Mouse (Mus musculus) retina, embryonic 14.5 days (tissue): ENCODE data around the gene Itpr3.

ENCODE experiments used
- DNase-seq: peaks from one replicate; pipeline ENCODE4 v3.0.0-alpha.2; 2015; ENCODE audit warnings: low spot score

The Itpr3 gene

DNA sequence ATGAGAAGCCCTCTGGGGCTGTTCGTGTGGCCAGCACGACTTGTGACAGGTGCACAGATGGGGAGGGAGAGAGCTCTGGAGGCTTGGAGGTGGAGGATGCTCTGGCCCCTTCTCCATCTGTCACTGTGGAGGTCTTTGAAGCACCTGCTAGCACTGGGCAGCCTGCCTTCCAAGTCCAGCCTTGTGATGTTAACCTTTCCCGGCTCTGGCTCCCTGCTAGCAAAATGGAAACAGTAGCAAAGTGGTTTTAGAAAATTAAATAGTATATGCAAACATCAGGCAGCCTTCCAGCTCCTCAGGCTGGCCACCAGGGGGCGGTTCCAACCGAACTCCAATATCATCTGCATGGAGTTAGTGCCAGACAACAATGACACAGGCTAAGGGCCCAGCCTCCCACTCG lies 14.5 kb downstream of the Itpr3 start:
- peak; percentile 66 for DNase-seq

DNA sequence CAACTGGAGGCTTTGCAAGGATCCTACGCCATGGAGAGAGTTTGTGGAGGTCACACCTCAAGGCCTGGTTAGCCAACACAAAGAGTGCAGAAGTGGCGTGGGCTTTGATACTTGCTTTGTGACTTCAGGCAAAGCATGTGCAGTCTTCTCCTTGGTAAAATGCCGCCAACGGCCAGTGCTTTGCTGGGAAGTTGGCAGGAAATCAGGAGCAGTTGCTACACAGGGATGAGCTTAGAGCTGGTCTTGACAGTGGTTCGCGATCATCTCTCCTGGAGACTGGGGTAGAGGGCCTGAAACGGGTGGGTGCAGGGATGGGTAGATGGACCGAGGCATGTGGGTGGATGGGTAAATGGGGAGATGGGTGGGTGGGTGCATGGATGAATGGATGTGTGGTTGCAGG lies 15.3 kb downstream of the Itpr3 start:
- no peak for DNase-seq

DNA sequence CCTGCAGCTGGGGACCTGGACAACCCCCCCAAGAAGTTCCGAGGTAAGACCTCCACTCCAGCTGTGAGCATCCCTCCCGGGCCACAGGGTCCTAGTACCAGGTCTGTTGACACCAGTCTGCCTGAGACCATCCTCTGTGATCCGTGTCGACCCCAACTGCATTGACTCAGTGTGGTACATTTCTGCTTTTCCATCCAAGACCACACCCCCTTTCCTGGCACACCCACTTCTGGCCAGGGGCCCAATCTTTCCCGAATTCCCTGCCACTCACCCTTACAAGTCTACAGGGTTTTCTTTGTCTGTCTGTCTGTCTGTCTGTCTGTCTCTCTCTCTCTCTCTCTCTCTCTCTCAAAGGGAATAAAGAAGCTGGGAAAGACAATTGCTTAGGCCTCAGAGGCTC lies 16.0 kb downstream of the Itpr3 start:
- no peak for DNase-seq

DNA sequence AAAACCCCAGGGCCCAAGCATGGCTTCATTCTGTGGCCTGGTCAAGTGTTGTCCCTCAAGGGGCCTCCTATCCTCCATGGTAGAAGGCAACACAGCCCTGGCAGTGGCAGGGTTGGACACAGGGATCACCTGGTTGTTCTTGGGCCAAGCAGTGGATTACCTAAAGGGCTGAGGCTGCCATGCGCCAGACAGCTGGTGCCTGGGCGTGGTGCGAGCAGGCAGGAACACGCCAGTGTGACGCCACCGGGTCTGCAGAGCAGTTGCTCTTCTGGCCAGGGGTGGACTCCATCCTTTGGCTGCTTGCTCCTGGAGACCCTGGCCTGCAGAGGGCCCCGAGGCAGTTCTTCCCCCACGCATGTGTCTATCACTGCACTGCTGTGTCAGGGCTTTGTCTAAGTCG lies 16.7 kb downstream of the Itpr3 start:
- DNase-seq: no peak

DNA sequence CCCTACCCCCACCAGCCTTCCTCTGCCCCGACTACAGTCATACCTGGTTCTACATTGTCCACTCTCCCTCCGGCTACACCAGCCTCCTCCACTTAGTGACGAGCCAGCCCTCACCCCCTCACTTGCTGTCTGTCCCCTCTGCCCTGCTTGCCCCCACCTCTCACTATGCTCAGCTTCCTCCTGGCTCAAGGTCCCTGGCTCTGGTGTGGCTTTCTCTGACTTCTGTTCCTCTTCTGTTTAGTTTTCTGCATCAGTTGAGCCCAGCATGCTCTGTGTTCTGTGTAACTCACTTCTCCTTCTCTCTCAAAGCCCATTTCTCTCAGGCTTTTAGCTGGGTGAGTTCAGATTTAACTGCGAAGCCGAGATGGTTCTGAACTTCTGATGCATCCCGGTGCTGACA lies 17.1 kb downstream of the Itpr3 start:
- no peak for DNase-seq

DNA sequence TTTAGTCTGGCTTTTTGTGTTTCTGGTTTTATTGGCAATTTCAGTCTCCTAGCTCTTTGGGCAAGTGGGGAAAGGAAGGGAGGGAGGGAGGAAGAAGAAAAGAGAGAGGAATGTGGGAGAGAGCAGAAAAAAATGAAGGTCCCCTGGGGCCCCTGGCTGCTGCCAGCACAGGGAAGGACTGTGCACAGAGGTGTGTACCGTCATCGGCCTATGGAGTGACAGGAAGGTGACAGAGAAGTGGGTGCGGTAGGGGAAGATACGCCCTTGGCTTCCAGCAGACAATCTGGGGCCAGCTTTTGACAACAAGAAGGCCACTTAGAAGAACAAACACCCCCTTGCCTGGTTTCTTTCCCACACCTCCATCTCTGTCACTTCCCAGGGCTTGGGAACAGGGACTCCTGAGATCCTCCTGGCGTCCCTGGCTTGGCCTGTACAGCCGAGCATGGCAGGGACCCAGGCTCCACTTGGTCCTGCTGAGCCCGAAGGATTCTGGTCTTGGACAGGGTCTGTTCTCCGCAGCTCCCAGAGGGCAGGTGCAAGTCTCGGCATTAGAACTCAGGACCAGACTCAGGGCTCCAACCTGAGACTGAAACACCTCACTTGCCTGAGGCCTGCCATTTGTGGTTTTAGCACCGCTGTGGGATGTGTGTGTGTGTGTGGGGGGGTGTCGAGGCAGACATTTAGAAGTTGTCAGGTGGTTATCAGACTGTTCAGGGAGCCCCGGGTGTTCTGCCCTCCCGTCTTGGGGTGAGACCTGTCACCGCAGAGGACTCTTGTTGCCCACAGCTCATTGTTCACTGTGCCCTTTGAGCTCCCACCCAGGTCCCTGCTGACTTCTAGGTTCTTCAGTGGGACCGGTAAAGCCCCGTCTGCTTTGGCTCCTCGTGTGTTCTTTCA lies 18.0 kb downstream of the Itpr3 start:
- DNase-seq: no peak

DNA sequence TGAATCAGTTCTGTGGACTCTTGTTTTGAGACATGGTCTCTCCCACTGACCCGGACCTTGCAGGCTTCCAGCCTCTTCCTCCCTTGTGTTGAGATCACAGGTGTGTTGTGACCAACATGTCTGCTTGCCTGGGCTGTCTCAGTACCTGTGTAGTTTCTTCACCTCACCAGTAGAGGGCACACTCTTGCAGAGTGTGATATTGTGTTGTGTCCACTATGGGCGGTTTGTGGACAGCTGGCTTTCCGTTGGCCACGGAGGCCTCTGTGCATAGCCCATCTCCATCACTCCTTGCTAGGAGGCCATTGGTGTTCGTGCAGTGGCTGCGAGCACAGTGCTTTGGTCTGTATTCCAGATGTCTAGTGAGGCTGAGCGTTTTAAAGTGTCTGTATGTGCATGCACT lies 20.0 kb downstream of the Itpr3 start:
- no peak for DNase-seq

DNA sequence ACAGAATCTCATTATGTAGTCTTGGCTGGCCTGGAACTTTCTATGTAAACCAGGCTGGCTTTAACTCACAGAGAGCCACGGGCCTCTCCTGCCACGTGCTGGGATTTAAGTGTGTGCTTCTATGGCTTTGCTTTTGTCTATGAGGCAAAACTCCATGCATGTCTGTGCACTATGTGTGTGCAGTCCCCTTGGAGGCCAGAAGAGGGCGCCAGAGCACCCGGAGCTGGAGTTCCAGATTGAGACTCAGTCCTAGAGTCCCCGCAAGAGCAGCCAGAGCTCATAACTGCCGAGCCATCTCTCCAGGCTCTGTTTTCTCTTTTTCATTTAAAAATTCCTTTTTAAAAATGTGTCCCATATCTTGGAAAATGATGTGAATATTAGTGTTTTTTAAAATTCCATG lies 20.8 kb downstream of the Itpr3 start:
- DNase-seq: no peak

DNA sequence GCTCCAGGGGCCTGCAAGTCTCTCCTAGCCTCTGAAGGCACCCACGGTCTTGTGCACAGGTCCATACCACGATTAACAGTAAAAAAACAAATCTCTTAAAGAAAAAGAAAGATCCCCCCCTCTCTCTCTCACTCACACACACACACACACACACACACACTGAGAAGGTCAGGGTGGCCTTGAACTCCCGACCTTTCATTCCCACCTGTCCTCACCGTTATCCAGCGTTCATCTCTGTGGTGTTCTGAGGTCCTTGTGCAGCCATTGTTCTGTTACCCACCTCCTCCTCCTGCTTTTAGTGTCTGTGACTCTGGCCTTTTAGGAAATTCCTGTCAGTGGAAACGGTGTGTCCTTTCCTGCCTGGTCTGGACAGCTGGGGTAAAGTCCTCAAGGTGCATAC lies 21.4 kb downstream of the Itpr3 start:
- DNase-seq: no peak

DNA sequence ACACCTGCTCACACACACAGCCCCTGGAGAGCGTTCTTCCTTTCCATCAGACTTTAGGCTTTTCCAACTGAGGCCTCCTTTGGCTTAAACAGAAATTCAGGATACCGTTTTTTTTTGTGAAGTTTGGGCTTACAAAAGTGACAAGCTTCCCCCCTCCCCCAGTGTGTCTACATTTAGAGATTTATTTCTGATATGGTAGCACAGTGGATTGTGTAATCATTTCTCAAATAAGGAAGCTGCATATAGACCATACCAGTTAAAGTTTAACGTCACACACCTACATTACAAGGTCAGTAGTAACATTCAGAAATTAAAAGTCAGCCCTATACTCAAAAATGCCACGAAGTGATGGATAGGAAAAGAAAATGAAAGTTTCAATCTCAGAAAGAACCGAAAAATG lies 24.8 kb downstream of the Itpr3 start:
- no peak for DNase-seq

DNA sequence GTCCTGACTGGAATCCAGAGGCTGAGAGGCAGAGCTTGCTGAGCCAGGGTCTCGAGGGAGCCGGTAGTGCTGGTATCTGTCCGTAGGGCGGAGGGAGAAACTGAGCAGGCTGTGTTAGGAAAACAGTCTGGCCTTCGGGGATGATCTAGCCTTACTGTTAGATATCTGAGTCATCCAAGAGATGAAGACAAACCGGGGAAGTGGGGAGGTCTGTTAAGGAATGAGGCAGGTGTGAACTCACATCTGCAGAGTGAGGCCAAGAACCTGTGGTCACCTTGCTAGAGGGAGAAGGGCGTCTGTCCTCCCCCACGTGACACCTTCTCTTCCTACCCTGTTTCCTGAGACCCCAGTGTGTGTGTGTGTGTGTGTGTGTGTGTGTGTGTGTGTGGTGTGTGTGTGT lies 25.7 kb downstream of the Itpr3 start:
- no peak for DNase-seq

DNA sequence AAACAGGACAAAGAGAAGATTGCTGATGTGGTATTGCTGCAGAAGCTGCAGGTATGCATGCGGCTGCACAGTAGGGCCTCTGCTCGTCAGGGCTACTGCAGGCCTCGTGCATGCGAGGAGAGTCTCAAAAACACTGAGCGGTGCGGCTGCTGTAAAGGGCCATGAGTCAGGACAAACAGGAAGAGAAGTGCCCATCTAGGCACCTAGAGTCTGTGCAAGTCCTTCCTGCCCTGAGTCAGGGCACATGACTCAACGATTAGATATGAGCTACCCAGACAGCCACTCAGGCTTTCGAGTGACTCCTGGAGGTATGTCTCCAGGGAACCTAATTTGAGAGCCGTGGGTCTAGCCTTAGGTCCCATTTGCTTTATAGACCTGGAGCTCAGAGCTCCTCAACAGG lies 26.5 kb downstream of the Itpr3 start:
- no peak for DNase-seq

DNA sequence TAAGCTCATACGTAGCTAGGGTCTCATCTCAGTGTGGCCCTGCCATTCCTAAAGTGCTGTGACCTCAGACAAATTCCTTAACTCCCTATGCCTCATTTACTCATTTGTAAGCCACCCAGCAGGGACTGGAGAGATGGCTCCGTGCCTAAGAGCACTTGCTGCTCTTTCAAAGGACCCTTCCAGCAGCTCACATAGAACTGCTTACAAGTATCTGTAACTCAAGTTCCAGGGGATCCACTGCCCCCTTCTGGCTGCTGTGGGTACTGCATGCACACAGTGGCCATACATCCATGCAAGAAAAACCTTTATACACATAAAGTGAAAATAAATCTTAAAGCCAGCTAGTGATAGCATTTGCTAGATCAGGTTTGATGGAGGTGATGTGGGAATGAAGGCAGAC lies 28.6 kb downstream of the Itpr3 start:
- peak; percentile 70 for DNase-seq

DNA sequence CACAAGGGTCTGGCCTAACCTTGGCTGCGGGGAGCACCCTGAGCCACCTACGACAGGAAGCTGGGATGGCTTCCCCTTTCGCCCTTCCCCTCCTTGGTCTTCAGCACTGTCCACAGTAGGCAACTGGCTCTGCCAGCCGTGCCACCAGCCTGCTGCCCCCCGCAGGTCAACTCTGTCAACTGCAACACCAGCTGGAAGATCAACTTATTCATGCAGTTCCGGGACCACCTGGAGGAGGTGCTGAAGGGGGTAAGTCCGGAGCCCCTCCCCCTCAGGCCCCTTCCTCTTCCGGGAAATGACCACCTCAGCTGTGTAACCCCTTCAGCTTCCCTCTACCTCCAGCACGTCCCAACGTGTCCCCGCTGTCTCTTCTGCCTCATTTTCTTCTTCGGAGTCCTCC lies 30.3 kb downstream of the Itpr3 start:
- peak; percentile 75 for DNase-seq

DNA sequence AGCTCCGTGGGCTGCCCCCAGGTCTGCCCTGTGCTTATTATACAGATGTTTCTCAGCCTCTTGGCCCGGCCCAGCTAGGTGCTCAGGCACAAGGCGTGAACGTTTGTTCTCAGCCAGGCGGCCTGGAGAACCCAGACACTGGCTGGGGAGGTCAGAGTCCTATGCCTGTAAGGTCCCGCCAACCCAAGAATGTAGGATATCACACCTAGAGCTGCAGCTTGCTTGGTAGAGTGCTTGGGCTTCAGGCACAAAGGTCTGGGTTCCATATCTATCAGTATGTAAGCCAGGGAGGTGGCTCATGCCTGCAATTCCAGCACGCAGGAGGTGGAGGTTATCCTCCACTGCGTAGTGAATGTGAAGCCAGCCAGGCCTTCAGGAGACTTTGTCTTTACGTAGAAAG lies 33.0 kb downstream of the Itpr3 start:
- DNase-seq: no peak

DNA sequence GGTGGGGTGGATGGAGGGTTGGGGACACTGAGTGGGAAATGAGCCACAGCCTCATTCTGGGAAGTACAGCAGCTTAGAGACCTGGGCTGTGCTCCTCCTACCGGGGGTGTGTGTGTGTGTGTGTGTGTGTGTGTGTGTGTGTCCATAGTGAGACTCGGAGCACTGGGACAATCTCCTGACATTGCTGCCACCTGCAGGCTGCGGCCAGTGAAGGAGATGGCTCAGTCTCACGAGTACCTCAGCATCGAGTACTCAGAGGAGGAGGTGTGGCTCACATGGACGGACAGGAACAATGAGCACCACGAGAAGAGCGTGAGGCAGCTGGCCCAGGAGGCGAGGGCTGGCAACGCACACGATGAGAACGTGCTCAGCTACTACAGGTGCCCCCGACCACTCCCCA lies 38.6 kb downstream of the Itpr3 start:
- peak; percentile 60 for DNase-seq

DNA sequence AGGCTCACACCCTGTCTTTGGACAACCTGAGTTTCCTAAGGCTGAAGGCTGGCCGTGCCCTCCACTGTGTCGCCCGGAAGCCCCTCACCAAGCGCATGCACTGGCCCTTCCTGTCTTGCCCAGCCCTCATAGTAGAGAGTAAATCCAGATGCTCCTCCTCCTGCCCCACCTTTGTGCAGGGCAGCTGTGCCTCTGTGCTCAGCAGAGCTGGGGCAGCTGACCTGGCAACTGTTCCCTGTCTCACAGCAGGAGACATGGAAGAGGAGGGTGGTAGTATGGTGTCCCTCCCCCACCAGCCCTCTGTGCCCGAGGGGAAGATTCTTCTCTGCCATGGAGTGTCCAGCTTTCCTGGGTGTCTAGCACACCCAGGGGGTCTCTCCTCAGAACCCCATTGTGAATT lies 44.6 kb downstream of the Itpr3 start:
- DNase-seq: no peak

DNA sequence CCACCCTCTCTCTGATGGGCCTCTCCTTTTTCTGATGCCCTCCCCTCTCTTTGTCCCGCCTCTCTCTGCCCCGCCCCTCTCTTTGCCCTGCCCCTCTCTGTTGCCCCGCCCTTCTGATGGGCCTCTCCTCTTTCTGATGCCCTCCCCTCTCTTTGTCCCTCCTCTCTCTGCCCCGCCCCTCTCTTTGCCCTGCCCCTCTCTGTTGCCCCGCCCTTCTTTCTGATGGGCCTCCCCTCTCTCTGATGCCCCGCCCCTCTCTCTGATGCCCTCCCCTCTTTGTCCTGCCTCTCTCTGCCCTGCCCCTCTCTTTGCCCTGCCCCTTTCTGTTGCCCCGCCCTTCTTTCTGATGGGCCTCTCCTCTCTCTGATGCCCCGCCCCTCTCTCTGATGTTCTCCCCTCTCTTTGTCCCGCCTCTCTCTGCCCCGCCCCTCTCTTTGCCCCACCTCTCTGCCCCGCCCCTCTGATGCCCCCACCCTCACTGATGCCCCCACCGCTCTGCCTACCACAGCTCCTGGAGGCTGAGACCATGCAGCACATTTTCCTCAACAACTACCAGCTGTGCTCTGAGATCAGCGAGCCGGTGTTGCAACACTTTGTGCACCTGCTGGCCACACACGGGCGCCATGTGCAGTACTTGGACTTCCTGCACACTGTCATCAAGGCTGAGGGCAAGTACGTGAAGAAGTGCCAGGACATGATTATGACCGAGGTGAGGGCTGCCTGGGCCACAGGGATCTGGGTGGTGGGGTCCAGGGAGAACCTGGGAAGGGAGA lies 48.8 kb downstream of the Itpr3 start:
- DNase-seq: no peak

DNA sequence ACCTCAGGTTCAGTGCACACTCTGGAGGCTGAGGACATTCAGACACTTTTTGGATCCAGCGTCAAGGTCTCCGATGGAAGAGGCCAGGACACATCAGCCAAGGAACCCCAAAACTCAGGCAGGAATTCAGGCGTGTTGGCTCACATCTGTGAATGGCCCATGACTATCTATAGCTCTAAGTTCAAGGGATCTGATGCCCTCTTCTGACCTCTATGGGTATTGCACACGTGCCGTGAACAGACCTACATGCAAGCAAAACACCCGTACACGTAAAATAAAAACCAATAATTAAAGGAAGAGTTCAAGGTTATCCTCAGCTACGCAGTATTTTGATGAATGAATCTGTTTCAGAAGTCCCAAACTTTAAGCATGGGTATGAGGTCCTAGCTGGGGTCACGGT lies 49.6 kb downstream of the Itpr3 start:
- peak; percentile 47 for DNase-seq

DNA sequence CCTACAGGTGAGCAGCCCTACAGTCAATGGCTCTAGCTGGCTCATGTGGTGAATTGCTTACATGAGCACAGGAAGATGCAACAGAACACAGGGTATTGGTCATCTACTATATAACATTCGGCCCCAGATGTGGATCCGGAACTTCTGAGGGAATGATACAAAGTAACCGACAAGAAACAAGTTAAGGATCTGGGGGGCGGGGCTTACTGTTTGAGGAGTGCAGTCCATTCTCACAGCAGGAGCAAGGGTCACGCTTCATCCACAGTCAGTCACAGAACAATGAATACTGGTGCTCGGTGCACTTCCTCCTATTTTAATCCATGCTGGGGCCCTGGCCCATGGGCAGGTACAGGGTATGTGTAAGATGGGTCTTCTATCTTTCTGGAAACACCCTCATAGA lies 50.8 kb downstream of the Itpr3 start:
- DNase-seq: no peak

DNA sequence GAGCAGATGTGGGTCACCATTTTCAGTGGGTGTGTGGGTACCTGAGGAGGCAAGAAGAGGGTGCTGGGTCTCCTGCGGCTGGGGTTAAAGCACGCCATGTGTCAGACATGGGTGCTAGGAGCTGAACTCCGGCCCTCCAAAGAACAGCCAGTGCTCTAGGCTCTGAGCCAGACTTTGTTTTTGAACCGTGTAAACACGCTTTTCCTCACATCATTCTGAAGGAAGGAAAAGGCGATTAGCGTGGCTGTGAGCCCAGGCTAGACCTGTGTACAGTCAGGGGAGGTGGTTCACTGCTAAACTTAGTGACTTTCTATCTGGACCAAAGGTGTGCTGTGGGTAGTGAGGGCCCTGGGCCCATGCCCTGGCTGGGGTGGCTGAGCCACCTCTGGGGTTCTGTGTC lies 53.0 kb downstream of the Itpr3 start:
- no peak for DNase-seq

DNA sequence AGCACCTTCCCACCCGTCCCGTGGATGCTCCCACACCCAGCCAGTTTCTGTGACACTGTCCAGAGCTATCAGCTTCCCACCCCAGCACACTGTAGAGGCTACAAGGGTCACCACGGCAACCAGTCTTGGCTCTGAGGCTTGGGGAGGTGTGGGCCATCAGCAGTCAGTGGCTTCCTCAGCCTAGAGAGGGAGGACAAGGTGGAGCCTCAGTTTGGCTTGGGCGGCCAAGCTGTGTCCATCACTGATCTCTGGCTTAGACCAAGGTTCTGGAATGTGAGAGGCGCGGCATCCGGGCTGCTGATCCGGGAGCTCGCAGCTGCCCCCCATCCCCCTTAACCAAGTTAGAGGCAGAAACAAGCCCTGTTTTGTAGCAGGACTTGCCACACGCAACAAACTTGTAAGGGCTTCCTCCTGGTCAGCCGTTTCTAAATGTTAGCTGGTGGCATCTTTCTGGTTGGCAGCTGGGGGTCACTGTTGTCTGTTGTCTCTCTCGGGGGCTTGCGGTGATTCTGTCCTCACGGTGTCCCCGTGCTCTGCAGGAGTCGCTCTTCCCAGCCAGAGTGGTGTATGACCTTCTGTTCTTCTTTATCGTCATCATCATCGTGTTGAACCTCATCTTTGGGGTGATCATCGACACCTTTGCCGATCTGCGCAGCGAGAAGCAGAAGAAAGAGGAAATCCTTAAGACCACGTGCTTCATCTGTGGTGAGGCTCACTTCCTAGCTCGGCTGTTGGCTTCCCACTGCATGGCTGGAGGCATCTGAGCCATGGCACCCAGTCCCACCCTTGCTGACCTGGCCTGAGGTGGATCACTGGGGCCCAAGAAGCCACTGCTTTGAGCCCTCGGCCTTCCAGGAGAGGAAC lies 61.8 kb downstream of the Itpr3 start:
- no peak for DNase-seq

DNA sequence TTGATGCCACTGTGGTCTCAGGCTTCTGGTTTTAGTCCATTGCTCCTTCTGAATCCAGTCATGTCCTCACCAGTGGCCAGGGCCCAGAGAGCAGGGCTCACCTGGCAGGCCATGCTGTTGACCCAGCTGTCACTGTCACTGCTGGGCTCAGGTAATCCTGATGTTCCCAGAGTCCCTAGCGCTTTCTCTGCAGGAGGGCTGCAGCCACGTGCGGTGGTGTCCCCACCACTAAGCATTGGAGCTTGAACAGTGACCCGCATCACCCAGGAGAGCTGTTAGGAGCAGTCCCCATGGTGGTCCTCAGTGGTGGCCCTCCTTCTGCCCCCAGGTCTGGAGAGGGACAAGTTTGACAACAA lies 62.4 kb downstream of the Itpr3 start:
- DNase-seq: no peak
